Mouse (Mus musculus) midbrain, embryonic 12.5 days (tissue): ENCODE measurements at regions not wholly inside any gene's neighbourhood (a gene's known extent, or its start where the extent isn't known, plus 50 kb on each side); places are given as distances from the start of the nearest gene placed in this dataset. TPM values are rescaled to one million over a fixed set of nuclear protein-coding genes. Genes with fewer than 3 reads are reported as not detected.
"Not testable (repeated sequence)": the region's sequence is repeated elsewhere in the genome, so short reads cannot be mapped to it uniquely, and the experiment has no call there.

Source experiments
- ATAC-seq: fragments of 200-750 bp; cut with Nextera tagmentation; 2 replicates; pipeline ENCODE4 v1.8.0; 2017; ENCODE audit warnings: low read depth, moderate TSS enrichment, moderate library complexity; ENCODE audit not compliant: low FRiP score
- H3K27ac ChIP-seq: fragments of 300-500 bp; sonication (generic); replicated peaks from 2 replicates; pipeline ENCODE4 v1.5.1; 2016; ENCODE audit warnings: mild to moderate bottlenecking
- H3K27me3 ChIP-seq: fragments of 300-500 bp; sonication (generic); 2 replicates; pipeline ENCODE4 v1.6.1; 2016; ENCODE audit warnings: mild to moderate bottlenecking
- H3K36me3 ChIP-seq: fragments of 300-500 bp; sonication (generic); 2 replicates; pipeline ENCODE4 v1.6.1; 2016
- H3K4me1 ChIP-seq: fragments of 300-500 bp; sonication (generic); 2 replicates; pipeline ENCODE4 v1.6.1; 2016
- H3K4me2 ChIP-seq: fragments of 300-500 bp; sonication (generic); replicated peaks from 2 replicates; pipeline ENCODE4 v1.6.1; 2016; ENCODE audit warnings: mild to moderate bottlenecking, moderate library complexity
- H3K4me3 ChIP-seq: fragments of 300-500 bp; sonication (generic); 2 replicates; pipeline ENCODE4 v1.5.1; 2016; ENCODE audit warnings: mild to moderate bottlenecking
- H3K9ac ChIP-seq: fragments of 300-500 bp; sonication (generic); replicated peaks from 2 replicates; pipeline ENCODE4 v1.6.1; 2016; ENCODE audit warnings: mild to moderate bottlenecking, moderate library complexity
- H3K9me3 ChIP-seq: fragments of 300-500 bp; sonication (generic); 2 replicates; pipeline ENCODE4 v1.6.1; 2016; ENCODE audit warnings: mild to moderate bottlenecking
- WGBS: fragments of 180-500 bp; shearing (Covaris S2); methylation state at CpG from one replicate; pipeline ENCODE4 v1.1.7; 2016; 5-methylcytosine and 5-hydroxymethylcytosine counted together
- microRNA-seq: library from miRNA; unstranded; fragments of <30 nt; microRNA quantifications from one replicate; pipeline ENCODE4, GENCODE M21; 2017

DNA sequence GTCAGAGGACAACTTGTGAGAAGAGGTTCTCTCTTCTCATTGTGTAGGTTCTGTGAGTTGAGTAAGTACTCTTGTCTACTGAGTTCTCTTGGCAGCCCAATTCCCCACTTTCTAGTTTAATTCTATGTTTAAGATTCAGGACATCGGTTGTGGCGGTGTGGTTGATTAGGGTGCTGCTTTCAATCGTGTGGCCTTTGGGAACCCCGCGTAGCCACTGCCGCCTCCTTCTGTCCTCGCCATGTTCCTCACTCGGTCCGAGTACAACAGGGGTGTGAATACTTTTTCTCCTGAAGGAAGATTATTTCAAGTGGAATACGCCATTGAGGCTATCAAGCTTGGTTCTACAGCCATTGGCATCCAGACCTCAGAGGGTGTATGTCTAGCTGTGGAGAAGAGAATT, 73.3 kb upstream of the Btbd11 start:
- H3K27me3 ChIP-seq, H3K36me3 ChIP-seq, H3K9me3 ChIP-seq, H3K4me3 ChIP-seq, H3K27ac ChIP-seq, ATAC-seq, H3K4me1 ChIP-seq, H3K9ac ChIP-seq, H3K4me2 ChIP-seq: not testable (repeated sequence)
- 95% methylated on average over 10 of the region's 10 CpGs for WGBS

GRCm38 (mm10) chr10:85320971-85321370, 65.6 kb upstream of the Btbd11 start:
- H3K4me2 ChIP-seq = no peak overlapping the region
- no peak overlapping the region for H3K9ac ChIP-seq
- no peaks in the 10 kb centered on the region for H3K4me1 ChIP-seq
- no peaks in the 10 kb centered on the region for H3K27me3 ChIP-seq
- H3K9me3 ChIP-seq = no peaks in the 10 kb centered on the region
- 75% methylated on average over 1 of the region's 1 CpGs for WGBS
- no peak overlapping the region for H3K4me3 ChIP-seq
- H3K36me3 ChIP-seq = no peaks in the 10 kb centered on the region
- no peak overlapping the region for H3K27ac ChIP-seq
- ATAC-seq = no peak

DNA sequence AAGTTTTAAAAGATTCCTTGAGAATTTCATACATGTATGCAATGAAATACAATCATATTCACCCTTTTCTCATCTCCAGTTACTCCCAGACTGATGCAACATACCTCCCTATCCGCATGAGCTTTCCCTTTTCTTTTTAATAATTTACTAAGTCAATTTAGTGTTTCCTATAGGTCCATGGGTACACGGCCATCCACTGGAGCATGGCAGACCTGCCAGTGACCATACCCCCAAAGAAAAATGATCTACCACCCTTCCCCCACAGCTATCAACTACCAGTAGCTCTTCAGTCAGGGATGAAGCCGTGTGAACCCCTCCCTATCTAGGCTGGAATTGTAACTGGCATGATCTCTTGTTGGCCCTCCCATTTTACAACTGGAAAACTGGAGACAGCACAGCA, 64.3 kb upstream of the Btbd11 start:
- 90% methylated on average over 3 of the region's 3 CpGs for WGBS
- Histone ChIP-seq H3K36me3 (no peaks in the 10 kb centered on the region), H3K4me1 (no peaks in the 10 kb centered on the region), H3K9me3 (no peaks in the 10 kb centered on the region), H3K27me3 (no peaks in the 10 kb centered on the region), H3K4me2 (no peak overlapping the region), H3K4me3 (no peak overlapping the region), H3K27ac (no peak overlapping the region), H3K9ac (no peak overlapping the region)
- no peak for ATAC-seq

DNA sequence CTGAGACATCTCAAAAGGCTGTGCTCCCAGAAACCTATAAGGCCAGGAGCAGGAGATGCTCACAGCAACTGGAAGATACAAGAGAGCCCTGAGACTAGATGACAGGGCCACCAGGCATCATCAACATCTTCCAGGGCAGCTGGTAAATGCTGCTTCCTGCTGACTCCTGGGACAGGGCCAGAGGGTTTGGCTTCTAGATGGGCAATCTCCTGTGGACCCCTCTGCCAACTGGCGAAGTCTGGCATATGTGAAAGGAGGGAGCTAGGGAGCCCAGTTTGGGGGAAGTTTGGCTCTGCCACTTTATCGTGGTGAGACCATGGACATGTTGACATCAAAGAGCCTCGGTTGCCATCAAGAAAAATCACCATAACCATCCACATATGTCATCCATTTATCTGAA, 57.2 kb upstream of the Btbd11 start:
- no peak for ATAC-seq
- 93% methylated on average over 3 of the region's 3 CpGs for WGBS
- no peak overlapping the region for H3K27ac ChIP-seq
- H3K4me1 ChIP-seq = 0 out of 2 replicates have a peak, but pooled peaks cover 4% of the 10 kb centered on the region
- no peak overlapping the region for H3K9ac ChIP-seq
- H3K4me3 ChIP-seq = no peak overlapping the region
- H3K9me3 ChIP-seq = no peaks in the 10 kb centered on the region
- no peak overlapping the region for H3K4me2 ChIP-seq
- no peaks in the 10 kb centered on the region for H3K36me3 ChIP-seq
- no peaks in the 10 kb centered on the region for H3K27me3 ChIP-seq

- Histone ChIP-seq H3K9me3 (no peaks in the 10 kb centered on the region), H3K4me1 (0 out of 2 replicates have a peak, but pooled peaks cover 4% of the 10 kb centered on the region), H3K4me2 (peak overlapping the region; percentile 39), H3K36me3 (no peaks in the 10 kb centered on the region), H3K9ac (no peak overlapping the region), H3K27ac (no peak overlapping the region), H3K4me3 (peak overlapping the region; percentile 12; the same call in 1 of the 2 replicates), H3K27me3 (no peaks in the 10 kb centered on the region)
- peak; percentile 69 for ATAC-seq
- WGBS = 13% methylated on average over 13 of the region's 13 CpGs
These were observed 55.5 kb upstream of the Btbd11 start for GRCm38 (mm10) chr10:85330938-85331691.

Small RNA genes lying in the stretch of these regions (microRNA-seq; reads per million reads assigned to microRNA genes)
- not detected for gene Gm27392
